Mouse (Mus musculus): ENCODE measurements at regions not wholly inside any gene's neighbourhood (a gene's known extent, or its start where the extent isn't known, plus 50 kb on each side); places are given as distances from the start of the nearest gene placed in this dataset.

- DNase-seq (ENCODE audit: low read depth, low spot score), result no peak
Measured at GRCm38 (mm10) chrX:133505683-133506082, 183.1 kb downstream of the Pcdh19 start.

GRCm38 (mm10) chrX:133461867-133462266, 226.9 kb downstream of the Pcdh19 start:
- no peak for DNase-seq (ENCODE audit: low read depth, low spot score)

- DNase-seq (ENCODE audit: low read depth, low spot score), result peak; percentile 52
Measured at GRCm38 (mm10) chrX:133447417-133447816, 241.4 kb downstream of the Pcdh19 start.

GRCm38 (mm10) chrX:133402446-133402845, 286.3 kb downstream of the Pcdh19 start:
- DNase-seq (ENCODE audit: low read depth, low spot score), result no peak

- no peak for DNase-seq (ENCODE audit: low read depth, low spot score)
Measured at GRCm38 (mm10) chrX:133387791-133388190, 301.0 kb downstream of the Pcdh19 start.

GRCm38 (mm10) chrX:133373960-133374359, 314.8 kb downstream of the Pcdh19 start:
- DNase-seq (ENCODE audit: low read depth, low spot score), result no peak

- DNase-seq (ENCODE audit: low read depth, low spot score), result no peak
Measured at GRCm38 (mm10) chrX:133373047-133373446, 315.7 kb downstream of the Pcdh19 start.

GRCm38 (mm10) chrX:133372411-133372810, 316.4 kb downstream of the Pcdh19 start:
- DNase-seq (ENCODE audit: low read depth, low spot score), result peak; percentile 82

GRCm38 (mm10) chrX:133360739-133361138, 328.0 kb downstream of the Pcdh19 start:
- peak; percentile 29 for DNase-seq (ENCODE audit: low read depth, low spot score)
